ENCODE assay signal across 10 mouse cellular contexts in the genomic region with DNA sequence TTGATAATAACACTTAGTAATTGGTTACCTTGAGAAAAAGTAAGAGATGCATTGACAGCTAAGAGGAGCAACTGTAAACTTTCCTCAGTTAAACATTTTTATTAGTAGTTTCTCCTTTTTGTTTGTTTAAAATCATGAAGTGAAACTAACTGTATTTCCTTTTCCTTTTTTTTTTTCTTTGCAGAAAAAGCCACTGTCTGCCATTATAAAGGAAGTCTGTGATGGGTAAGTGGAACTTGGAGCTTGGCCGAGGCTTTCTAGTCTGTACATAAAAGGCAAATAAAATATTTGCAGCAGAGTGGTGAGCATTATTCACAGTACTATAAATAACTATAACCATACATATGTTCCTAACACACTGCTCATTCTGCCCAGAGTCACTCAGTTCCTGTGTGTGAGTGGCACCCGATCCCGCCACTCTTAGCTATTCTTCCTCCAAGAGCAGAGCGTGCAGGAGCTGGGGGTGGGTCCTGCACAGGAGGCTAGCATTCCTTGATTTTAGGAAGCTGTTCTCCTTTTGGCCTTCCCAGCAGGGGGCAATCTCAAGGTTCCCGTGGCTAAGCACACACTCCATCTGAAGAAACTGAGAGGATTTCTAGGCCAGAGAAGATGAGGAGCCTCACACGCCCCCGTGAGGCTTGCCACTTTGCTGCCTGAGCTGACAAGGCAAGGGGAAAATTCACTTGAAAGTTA.
DNase-seq lines count a peak whose midpoint lies in the region; ATAC-seq and TF ChIP-seq lines count a peak whose summit lies in the region.
"Had no signal": no experiment of that assay in that cellular context is flagged by ENCODE, and none has a peak within 500 bp of the region (broad histone marks: within the 10 kb centered on the region; RNA-seq: fewer than 3 reads in every experiment).

No protein-coding gene starts in this region.

- TF ChIP-seq CTCF in heart, adult 2 months (IDR thresholded peaks at IDR 0.05), result peak; percentile 48

- peaks cover 2% of the 10 kb centered on the region; the same call in 1 of the 2 replicates for H3K36me3 ChIP-seq in heart, adult 2 months (ENCODE audit: control insufficient read depth, insufficient read depth, low read length)
- H3K36me3 ChIP-seq in heart, embryonic 12.5 days, result no peaks in the 10 kb centered on the region
- H3K36me3 ChIP-seq: limb, embryonic 12.5 days had no signal

- peaks cover 2% of the 10 kb centered on the region for H3K4me1 ChIP-seq in heart, adult 2 months (ENCODE audit: control insufficient read depth, insufficient read depth, low read length)
- H3K4me1 ChIP-seq in heart, embryonic 12.5 days (replicated peaks), result peaks cover 3% of the 10 kb centered on the region; the same call in 1 of the 2 replicates
- H3K4me1 ChIP-seq: limb, embryonic 12.5 days had no signal

- WGBS in heart, adult 2 months, result 38% methylated on average over 7 of the region's 7 CpGs
- WGBS in heart, embryonic 12.5 days, result 51% methylated on average over 7 of the region's 7 CpGs

- no peak overlapping the region for H3K4me2 ChIP-seq in heart, embryonic 12.5 days
- H3K4me2 ChIP-seq: limb, embryonic 12.5 days had no signal

- DNase-seq in heart, adult 2 months, result no peak
- DNase-seq in spleen, postnatal 36 days (ENCODE audit: low spot score in 2 of 2), result peak; percentile 20 to 39
- DNase-seq in spleen, adult 12 weeks (ENCODE audit: low spot score), result no peak
- peak; percentile 27 for DNase-seq in kidney, postnatal 14 days
- DNase-seq in telencephalon, adult 2 months (ENCODE audit: low read depth, low spot score), result peak; percentile 39
- DNase-seq in gastrocnemius, postnatal 36 days, result no peak
- no peak for DNase-seq in cerebellum, postnatal 25 days

- H3K4me3 ChIP-seq in heart, adult 2 months, result no peak overlapping the region
- H3K4me3 ChIP-seq in heart, embryonic 12.5 days, result no peak overlapping the region
- H3K4me3 ChIP-seq: limb, embryonic 12.5 days had no signal

- intact Hi-C loops in heart, adult 2 months (cut with DNase I), result no loop called here
- intact Hi-C loops in gastrocnemius, postnatal 36 days (cut with DNase I), result no loop called here

- no peak for ATAC-seq in heart, embryonic 12.5 days (ENCODE audit: insufficient number of reproducible peaks, low FRiP score)
- ATAC-seq: CD4-positive, CD25-positive, alpha-beta regulatory T cell, adult 4 months had no signal

- no peaks in the 10 kb centered on the region for H3K79me2 ChIP-seq in heart, adult 2 months (replicated peaks; ENCODE audit: control insufficient read depth, insufficient read depth, low read length)

- H3K27me3 ChIP-seq in heart, adult 2 months (ENCODE audit: control insufficient read depth, insufficient read depth, low read length), result no peaks in the 10 kb centered on the region
- no peaks in the 10 kb centered on the region for H3K27me3 ChIP-seq in heart, embryonic 12.5 days (replicated peaks)
- H3K27me3 ChIP-seq: limb, embryonic 12.5 days had no signal

- no peak overlapping the region for H3K9ac ChIP-seq in heart, adult 2 months (ENCODE audit: low read depth, low read length)
- no peak overlapping the region for H3K9ac ChIP-seq in heart, embryonic 12.5 days
- H3K9ac ChIP-seq: limb, embryonic 12.5 days had no signal

- no peak for TF ChIP-seq POLR2A in heart, adult 2 months (IDR thresholded peaks at IDR 0.05; ENCODE audit: insufficient read depth, low read depth, low read length)

- no peak overlapping the region for H3K27ac ChIP-seq in heart, adult 2 months
- no peak overlapping the region for H3K27ac ChIP-seq in heart, embryonic 12.5 days (ENCODE audit: poor library complexity, severe bottlenecking)
- H3K27ac ChIP-seq: limb, embryonic 12.5 days had no signal

- H3K9me3 ChIP-seq in heart, embryonic 12.5 days (replicated peaks), result no peaks in the 10 kb centered on the region
- H3K9me3 ChIP-seq: limb, embryonic 12.5 days had no signal

- TF ChIP-seq EP300 in heart, adult 2 months (IDR thresholded peaks at IDR 0.05; ENCODE audit: insufficient read depth, low read depth, low read length), result no peak

Comparison
In these comparisons a context has a peak if more than half of its experiments do, and no peak if none do; other contexts are left out.
1. DNase-seq: peak in spleen, postnatal 36 days (2 of 2), kidney, postnatal 14 days (single experiment) and telencephalon, adult 2 months (single experiment); none in heart, adult 2 months (0 of 2), spleen, adult 12 weeks (single experiment), gastrocnemius, postnatal 36 days (0 of 2) and cerebellum, postnatal 25 days (0 of 2).